Mouse (Mus musculus) spleen, adult 18-20 months (tissue): Measurements from ENCODE around the gene Ccn1.

Experiments
- DNase-seq, 2 experiments: peaks; one replicate each; pipeline ENCODE4 v3.0.0; 2022; ENCODE audit warnings: mixed read lengths in 2 of 2

Ccn1 gene

DNA sequence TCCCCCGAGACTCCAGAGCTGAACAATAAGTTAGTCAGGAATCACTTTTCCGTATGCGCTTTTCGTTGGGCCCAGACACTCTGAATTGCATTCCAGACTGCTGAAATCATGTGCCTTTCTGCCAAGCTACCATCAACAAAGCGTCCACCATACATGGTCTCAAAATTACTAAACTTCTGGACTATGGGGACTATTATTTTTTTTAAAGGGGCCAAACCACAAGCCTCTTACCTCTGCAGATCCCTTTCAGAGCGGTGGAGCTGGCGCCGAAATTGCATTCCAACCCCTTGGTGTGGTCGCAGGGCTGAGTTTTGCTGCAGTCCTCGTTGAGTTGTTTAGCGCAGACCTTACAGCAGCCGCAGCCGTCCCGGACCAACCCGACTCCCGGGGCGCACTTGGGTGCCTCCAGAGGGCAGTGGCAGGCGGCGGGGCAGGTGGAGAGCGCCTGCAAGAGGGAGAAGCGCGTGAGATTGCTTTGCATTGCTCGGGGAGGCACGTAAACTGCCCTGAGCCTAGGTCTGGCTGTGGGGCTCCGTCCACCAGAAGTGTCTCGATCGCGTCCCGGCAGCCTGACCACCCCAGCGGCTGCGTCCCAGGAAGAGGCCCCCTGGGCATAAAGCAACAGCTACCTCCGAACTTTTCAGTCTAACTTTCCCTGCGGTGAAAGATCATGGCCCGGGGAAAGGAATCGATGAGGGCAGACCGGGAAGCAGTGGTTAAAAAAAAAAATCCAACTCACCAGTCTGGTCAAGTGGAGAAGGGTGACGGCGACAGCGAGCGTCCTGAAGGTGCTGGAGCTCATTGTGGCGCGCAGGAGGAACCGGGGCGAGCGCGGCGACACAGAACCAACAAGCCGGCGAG, 560 bp downstream of the Ccn1 start:
- no peak for DNase-seq

DNA sequence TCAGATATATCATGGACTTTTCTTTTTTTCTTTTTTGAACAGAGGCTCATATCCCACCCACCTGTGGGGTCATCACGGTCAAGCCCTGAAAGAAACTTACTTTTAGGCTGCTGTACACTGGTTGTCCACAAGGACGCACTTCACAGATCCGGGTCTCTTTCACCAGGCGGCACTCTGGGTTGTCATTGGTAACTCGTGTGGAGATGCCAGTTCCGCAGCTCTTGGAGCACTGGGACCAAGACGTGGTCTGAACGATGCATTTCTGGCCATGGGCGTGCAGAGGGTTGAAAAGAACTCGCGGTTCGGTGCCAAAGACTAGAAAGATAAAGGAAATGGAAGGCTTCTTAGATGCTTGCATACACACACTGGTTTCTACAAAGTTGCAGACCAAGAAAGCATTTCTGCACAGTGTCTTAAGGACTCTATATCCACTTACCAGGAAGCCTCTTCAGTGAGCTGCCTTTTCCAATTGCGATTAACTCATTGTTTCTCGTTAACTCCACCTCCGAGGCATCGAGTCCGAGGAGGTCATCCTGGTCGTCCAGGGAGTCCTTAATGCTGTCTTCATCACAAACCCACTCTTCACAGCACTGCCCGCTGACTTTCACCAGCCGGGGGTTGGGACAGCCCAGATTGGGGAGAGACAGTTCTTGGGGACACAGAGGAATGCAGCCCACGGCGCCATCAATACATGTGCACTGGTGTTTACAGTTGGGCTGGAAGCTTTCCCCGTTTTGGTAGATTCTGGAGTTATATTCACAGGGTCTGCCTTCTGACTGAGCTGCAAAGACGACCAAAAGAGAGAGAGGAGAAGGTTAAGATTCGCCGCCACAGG, 1.5 kb downstream of the Ccn1 start:
- no peak for DNase-seq

DNA sequence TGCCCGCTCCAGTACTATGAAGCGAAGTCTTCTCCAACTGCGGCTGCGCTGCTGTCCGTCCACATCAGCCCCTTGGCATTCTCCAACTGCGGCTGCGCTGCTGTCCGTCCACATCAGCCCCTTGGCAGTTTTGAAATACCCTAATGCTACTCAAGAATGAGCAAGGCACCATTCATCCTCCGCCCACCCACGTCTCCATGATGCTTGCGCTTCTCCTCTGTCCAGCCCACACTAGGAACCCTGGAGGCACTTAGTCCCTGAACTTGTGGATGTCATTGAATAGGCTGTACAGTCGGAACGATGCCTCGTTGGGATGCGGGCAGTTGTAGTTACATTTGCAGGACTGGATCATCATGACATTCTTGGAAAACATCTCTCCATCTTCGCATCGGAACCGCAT, 2.4 kb downstream of the Ccn1 start:
- DNase-seq, result no peak

DNA sequence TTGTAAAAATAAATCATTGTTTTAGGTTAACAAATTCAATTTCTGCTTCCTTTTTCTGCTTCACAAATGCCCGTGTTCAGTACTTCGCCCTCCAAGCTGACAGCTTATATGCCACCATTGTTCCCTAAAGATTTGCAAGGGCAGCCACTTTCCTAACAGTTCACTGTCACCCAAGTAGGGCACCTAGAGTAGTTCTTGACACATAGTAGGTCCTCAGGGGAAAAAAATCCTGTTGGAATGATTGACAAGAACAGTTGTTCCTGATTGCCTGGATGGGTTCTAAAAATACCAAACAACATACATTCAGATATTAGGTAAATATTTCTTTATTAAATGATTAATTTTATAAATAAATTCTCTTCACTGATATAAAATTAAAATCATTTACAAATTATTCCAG, 3.1 kb downstream of the Ccn1 start:
- no peak for DNase-seq

DNA sequence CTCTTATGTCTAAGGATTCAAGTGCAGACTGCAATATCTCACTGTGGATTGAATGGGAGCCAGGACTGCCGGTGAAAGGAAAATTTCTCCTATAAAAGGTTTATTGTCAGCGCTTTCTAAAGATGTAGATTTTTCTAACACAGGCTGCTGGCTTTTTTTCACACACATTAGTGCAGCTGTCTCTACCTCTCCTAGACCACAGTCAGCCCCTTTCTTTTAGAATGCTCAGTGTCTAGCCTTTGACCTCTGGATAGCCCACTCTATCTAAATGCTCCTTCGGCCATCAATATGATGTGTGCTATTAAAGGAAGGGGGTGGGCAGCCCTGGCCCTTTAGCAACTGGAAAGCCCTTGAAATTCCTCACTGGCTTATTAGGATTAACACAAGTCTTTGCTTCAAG, 3.8 kb downstream of the Ccn1 start:
- DNase-seq, result no peak

DNA sequence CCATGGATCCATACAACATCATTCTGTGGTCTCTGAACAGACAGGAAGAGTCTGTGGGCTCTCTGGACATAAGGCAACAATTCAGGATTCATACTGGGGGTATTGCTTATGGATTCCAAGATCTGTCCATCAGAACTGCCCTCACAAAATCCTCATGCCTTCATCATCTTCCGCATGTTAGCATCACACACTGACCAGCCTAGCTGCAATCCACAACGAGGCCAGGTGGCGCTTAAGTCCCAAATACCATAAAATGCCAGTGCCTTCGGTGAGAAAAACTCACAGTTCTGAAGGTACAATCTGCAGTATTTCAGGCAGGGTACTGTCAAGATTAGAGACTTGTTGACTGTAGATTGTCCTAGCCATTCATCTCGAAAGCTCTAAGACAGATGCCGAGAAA, 4.3 kb downstream of the Ccn1 start:
- no peak for DNase-seq

DNA sequence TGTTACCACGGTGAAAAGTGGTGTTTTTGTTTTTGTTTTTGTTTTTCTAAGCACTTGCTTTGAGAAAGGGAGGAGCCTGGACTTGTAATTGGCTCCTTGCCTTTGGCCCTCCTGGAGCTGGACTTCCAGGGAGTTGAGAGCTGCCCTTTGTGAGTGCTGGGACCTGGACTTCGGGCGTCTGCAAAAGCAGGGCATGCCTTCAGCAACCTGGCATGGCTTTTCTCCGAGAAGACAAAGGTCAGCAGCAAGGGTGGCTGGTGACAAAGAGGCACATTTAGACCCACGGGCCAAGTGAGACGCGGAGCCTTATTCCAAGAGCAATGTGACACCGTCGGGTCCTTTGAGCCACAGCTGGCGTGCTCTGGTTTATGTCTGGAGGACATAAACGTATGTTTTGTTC, 6.9 kb downstream of the Ccn1 start:
- no peak for DNase-seq

DNA sequence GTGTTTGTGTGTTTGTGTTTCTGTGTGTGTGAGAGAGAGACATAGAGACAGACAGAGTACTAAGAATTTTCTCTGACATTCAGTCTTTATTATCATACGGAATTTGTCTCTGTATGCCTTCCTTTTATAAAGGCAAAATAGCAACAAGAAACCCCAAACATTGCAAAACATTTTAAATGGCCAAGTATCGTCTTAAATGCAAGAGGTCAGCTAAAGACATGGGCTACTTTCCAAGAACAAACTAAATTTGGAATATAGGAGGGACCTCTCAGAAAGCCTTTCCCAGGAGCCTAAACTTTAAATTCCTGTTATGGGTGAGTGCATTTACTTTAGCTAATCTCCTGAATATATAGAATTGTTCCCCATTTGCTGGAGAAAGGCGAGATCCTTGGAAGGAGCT, 7.9 kb downstream of the Ccn1 start:
- no peak for DNase-seq

DNA sequence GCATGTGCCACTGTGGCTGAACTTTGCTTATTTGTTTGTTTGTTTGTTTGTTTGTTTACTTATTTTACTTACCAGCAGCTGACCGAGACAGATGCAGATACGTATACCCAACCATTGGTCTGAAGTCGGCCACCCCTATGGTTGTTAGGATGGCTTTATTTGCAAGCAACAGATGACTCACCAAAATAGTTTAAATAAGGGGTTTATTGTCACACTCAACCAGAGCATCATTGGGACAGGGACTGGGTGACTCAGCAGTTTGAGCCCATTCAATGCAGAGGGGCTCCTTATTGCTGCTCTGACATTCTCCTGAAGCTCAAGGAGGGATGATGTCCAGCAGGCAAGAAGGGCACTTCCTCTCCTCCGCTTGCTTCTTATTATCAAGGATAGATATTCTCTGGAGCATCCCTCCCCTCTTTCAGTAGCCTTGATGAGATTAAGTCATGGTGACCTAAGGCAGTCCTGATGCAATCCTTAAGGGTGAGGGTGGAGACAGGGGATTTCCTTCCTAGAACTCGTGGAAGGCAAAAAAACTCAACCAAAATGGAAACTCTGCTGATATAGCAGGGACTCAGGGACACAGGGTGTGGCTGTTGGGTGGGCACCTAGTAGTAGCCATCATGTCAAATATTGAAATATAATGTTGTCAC, 8.6 kb downstream of the Ccn1 start:
- no peak for DNase-seq

DNA sequence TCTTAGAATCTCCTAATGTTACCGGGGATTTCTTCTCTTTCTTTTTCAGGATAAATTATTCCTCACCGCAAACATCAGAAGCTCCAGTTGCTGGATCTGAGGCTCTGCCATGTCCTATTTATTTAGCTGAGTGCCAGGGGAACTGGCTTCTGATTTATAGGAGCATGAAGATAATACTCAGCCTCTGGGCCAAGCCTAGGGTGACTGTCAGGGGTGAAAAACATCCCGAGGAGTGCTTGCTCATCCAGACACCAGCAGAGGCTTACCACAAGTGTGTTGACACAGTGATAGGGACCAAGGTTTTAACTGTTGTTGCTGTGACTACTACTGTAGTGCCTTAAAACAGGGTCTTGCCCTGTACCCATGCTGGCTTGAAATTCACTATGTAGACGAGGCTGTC, 9.2 kb downstream of the Ccn1 start:
- DNase-seq, result no peak

DNA sequence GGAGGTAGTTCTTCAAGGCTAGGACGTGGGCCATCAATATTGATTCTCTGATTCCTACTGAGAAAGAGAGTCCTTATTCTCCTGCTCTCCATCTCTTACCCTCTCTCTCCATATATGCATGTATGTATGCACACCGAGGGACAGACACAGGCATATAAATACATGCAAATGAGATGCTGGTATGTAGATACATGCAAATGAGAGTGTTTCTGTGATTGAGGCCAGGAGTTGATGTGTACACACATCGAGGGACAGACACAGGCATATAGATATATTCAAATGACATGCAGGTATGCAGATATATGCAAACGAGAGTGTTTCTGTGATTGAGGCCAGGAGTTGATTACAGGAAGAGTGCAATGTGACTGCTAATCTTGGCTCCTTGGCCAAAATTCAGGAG, 9.6 kb downstream of the Ccn1 start:
- DNase-seq, result no peak

DNA sequence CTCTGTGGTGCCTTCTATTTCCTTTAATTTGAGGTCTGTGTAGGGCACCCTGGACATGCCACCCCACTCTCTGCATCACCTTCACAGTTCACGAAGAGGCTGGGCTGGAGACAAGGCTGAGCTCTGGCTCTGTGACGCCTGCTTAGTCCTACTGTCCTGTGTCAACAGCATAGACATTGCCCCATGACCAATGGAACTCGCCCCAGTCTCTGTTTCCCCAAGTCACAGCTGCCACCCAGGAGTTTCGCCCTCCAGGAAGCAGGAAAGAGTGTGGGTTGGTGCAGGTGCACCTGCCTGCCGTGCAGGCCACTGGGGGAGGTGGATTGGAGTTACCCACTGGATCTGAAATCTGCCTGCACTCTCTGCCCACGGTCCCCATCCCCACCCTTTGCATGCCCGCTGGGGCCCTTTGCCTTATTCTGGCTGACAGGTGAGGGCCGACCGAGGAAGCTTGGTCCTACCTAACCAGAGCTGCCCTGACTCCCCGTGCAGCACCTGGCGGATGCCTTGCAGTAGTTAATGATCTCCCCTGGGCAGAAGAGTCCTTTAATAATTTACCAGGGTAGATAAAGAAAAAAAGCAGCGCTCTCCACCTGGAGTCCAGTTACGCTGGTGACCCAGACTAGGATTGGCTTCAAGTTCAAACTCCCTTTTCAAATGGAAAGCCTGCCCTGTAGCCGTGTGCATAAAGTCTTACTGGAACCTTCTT, 15.6 kb downstream of the Ccn1 start:
- no peak for DNase-seq

DNA sequence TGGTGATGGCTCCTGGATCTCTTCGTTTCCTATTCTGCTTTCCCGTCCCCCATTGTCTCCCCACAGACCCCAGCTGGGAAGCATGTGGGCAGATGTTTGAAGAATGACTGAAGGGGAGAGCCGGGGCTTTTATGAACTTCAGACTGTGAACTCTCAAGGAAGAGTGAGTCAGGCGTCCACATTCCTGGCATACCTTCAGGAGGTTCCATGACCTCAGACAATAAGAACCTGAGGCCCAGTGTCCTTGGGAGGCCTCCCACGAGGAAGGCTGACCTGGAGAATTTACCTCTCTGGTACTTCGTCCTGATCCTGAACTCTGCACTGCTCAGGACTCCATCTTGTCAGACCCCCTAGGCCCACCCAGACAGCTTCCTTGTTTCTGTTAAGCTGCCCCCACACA, 16.9 kb downstream of the Ccn1 start:
- no peak for DNase-seq

DNA sequence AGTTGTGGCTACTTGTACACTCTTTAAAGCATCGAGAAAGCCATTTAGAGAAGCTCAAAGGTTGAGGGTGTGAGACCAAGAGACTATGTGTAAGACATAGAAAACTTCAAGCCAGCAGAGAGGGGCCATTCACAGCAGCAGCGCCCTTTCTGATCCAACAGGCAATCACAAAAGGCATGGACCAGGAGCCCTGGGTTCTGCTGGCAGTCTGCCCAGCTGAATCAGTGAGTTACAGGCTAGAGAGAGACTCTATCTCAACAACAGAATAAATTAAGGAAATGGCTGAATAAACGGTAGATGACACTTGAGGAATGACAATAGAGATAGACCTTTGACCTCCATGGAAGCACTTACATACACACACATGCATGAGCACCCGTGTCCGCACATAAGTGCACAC, 21.1 kb downstream of the Ccn1 start:
- no peak for DNase-seq

DNA sequence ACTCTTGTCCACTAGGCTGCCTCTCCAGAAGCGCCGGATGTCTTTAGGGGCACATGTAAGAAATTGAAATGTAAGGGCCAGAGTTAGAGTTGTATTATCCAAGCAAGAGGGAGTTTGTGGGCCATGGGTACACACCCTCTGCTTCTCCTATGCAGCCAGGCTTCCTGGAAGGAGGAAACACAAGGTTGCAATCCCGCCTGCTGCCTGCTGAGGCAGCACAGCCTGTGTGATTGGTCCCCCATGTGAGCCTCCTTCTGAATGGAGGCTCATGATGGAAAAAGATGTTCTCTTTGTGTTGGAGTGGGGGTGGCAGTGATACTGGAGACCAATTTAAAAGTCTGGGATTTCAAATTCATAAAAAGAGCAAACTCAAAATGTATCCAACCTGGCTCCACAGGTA, 22.0 kb downstream of the Ccn1 start:
- DNase-seq, result no peak

DNA sequence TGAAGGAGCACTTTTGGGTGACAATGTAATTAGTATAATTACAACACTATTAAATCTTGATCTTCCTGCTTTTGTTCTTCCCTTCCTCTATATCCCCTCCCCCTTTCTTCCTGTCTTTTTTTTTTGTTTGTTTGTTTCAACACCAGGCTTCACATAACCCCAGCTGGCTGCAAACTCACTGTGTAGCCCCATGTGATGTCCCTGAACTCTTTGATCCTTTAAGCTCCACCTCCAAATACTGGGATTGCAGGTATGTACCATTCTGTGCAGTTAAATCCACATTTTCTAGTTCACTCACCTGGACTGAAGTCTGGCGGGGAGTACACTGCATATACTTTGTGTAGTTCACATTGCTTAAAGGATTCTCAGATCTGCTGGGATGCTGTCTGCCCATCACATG, 23.7 kb downstream of the Ccn1 start:
- no peak for DNase-seq

DNA sequence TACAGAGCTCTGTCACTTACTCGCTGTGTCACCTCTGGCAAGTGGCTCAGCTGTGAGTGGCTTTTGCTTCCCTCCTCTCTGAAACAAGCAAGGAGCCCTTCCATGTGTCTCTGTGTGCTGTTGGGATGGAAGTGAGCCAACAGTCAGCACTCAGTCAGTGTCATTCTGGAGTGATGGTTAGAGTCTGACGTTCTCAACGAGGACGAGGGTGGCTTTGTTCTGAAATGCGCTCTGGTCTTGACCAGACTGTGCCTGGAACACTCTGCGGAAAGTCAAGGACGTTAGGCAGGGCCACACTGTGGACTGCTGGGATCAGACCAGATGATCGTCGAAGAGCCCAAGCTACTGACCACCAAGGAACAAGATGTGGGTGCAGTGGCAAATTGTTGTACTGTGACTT, 24.2 kb downstream of the Ccn1 start:
- DNase-seq, result no peak

DNA sequence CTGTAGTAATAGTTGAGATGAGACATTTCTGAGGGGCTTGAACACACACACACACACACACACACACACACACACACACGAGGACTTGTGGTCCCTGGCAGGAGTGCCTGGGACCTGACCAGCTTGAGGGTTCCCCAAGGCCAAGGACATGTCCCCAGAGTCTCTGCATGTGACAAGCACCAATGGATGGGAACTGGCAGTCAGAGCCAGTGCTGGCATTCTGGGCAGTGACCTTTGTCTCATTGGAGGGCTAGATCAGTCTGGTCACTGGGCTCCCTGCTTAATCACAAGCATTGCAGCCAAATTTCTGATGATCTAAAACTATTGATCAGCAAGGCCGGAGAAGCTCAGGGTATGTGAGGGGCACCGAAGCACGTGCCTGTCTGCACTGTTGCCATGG, 25.0 kb downstream of the Ccn1 start:
- DNase-seq, result no peak

DNA sequence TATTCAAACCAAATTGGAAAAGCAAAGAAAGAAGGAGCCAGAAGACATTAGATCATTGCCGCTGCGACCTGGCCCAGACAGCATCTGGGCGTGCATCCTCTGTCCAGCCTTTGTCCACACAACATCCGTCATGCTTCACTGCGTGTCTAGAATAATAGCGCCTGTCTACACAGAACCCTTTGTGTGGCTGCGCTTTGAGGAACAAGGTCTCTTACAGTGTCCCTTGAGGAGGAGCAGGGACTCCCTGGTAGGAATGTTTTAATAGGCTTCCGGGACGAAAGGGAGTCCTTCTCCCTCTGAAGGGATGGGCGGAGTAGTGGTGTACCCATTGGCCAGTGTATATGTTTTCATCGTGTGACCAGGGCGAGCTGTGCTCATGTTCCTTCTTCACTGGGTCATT, 26.7 kb downstream of the Ccn1 start:
- DNase-seq, result no peak

DNA sequence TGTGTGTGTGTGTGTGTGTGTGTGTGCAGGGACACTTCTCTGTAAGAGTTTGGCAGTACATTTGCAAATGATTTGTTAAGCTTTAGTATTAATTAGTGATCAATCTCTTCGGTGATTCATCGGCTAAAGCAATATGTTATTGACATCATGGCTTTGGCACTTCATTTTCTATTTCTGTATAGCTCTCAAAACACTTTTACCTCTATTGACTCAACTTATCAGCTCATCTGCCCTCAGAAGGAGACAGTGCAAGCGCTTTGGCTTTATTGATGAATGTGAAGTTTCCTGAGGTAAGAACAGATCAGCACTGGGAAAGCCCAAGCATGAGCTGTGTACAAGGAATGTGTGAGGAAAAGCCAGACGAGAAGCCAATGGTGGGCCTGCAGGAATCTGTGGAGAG, 28.6 kb downstream of the Ccn1 start:
- no peak for DNase-seq

DNA sequence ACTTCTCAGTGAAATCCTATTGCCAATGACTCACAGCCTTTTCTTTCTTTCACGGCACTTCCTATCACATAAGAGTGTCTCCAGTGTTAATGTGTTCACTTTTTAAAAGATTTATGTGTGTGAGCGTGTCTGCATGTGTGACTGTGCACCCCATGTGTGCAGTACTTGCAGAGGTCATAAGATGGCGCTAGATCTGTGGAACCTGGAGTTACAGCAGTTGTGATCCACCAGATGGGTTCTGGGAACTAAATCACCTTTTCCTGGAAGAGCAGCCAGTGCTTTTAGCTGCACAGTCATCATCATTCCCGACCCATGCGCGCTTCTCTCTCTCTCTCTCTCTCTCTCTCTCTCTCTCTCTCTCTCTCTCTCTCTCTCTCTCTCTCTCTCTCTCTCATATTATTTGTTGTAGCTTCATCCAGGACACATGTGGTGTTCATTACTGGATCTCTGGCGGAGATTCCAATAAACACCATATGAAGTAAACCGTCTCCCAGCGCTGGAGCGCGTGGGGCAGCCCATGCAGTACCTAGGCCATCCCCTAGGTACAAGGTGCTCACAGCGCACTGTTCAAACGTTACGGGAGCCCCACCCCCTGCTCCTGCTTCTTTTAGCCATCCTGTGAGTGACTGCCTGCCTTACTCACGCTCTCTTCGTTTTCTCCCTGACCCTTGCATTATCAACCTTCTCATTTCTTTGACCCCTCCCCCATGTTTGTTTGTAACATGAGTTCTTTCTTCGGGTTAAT, 30.0 kb downstream of the Ccn1 start:
- DNase-seq, result no peak

DNA sequence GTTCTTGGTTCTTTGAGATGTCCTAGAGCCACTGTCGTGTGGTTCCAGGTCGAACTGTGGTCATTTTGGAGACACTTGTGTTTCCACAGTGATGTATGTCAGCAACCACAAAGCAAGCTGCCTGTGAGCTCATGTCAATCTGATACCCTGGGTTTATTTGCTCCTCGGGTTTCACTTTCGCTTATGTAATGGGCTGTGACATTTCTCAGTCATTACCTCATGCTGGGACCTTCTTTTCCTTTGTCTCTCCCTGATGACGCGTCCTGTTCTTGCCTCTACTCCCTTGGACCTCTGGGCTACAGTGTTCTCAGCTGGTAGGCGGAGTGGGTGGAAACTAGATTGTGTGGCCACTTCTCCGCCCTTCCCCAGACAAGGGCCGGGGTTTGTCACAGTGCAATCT, 31.5 kb downstream of the Ccn1 start:
- DNase-seq, result no peak
